Mouse (Mus musculus) stomach, postnatal 0 days (tissue): Measurements from ENCODE around the gene Zkscan3.

ENCODE experiments used
- CTCF ChIP-seq: IDR thresholded peaks from 2 replicates; pipeline ENCODE4 v1.5.1; 2016; ENCODE audit warnings: antibody characterized with exemption, low read depth, mild to moderate bottlenecking, moderate library complexity
- EP300 ChIP-seq: optimal IDR thresholded peaks from 2 replicates; pipeline ENCODE3; 2016; ENCODE audit warnings: antibody characterized with exemption

- no peak for TF ChIP-seq EP300
- no peak for TF ChIP-seq CTCF
Measured at GRCm38 (mm10) chr13:21401166-21401565, 1.4 kb downstream of the Zkscan3 start.
